Mouse (Mus musculus): ENCODE measurements around the gene 9430007A20Rik. TPM values are rescaled to one million over a fixed set of nuclear protein-coding genes. Genes with fewer than 3 reads are reported as not detected.
"Not testable (repeated sequence)": the region's sequence is repeated elsewhere in the genome, so short reads cannot be mapped to it uniquely, and the experiment has no call there.

Gene 9430007A20Rik
- polyA plus RNA-seq (2014; fragmentation: Nextera tagmentation; extraction: Ambion mirVana) = not detected in 2 replicates

GRCm38 (mm10) chr4:144519522-144519921 is at the start of gene 9430007A20Rik:
TSS of gene 9430007A20Rik (plus strand) at chr4:144519822.
- Histone ChIP-seq H3K9ac (ENCODE audit: low read length) (no peak within 1 kb of the TSS), H3K27me3 (ENCODE audit: control insufficient read depth, insufficient read depth, low read length) (no peaks in the 10 kb centered on the region), H3K4me1 (ENCODE audit: control insufficient read depth, insufficient read depth, low read length) (no peaks in the 10 kb centered on the region), H3K4me3 (ENCODE audit: low read depth, low read length) (no peak within 1 kb of the TSS), H3K27ac (ENCODE audit: low read depth, low read length) (no peak within 1 kb of the TSS), H3K9me3 (ENCODE audit: control insufficient read depth, low read length) (peaks cover 17% of the 10 kb centered on the region), H3K36me3 (ENCODE audit: control insufficient read depth, insufficient read depth, low read length) (no peaks in the 10 kb centered on the region), H3K4me2 (no peak within 1 kb of the TSS)
- ATAC-seq (ENCODE audit: low FRiP score) = no peak
- WGBS = 80% methylated on average over 5 of the region's 5 CpGs
- DNase-seq (ENCODE audit: low spot score, missing footprints) = no peak

- peaks cover 5% of the 10 kb centered on the region; the same call in 1 of the 2 replicates for H3K9me3 ChIP-seq (ENCODE audit: control insufficient read depth, low read length)
- H3K4me2 ChIP-seq = no peak overlapping the region
- H3K27ac ChIP-seq (ENCODE audit: low read depth, low read length) = no peak overlapping the region
- H3K9ac ChIP-seq (ENCODE audit: low read length) = no peak overlapping the region
- no peaks in the 10 kb centered on the region for H3K36me3 ChIP-seq (ENCODE audit: control insufficient read depth, insufficient read depth, low read length)
- ATAC-seq (ENCODE audit: low FRiP score) (no peak), DNase-seq (ENCODE audit: low spot score, missing footprints) (no peak)
- no peak overlapping the region for H3K4me3 ChIP-seq (ENCODE audit: low read depth, low read length)
- H3K27me3 ChIP-seq (ENCODE audit: control insufficient read depth, insufficient read depth, low read length) = no peaks in the 10 kb centered on the region
- H3K4me1 ChIP-seq (ENCODE audit: control insufficient read depth, insufficient read depth, low read length) = no peaks in the 10 kb centered on the region
These were observed 26.3 kb upstream of the 9430007A20Rik start for GRCm38 (mm10) chr4:144493331-144493730.

DNA sequence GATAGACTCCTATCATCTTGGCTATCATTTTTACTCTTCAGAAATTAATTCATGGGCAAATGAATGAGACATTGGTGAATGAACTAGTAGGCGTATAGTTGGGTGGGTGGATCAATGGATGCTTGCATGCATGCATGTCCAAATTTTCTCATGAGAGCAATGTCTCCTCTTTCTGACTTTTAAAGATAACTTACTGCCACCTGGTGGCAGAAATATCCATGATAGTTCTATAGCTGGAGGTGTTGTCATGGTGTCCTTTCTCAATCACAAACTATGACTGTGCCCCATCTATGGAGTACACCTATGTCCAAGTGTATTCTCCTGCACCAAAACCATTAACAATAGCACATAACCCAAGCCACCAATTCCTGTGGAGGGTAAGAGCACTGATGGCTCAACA is 13.1 kb upstream of the 9430007A20Rik start:
- Histone ChIP-seq H3K4me3 (ENCODE audit: low read depth, low read length) (no peak overlapping the region), H3K27ac (ENCODE audit: low read depth, low read length) (no peak overlapping the region), H3K4me1 (ENCODE audit: control insufficient read depth, insufficient read depth, low read length) (no peaks in the 10 kb centered on the region), H3K9me3 (ENCODE audit: control insufficient read depth, low read length) (peaks cover 8% of the 10 kb centered on the region), H3K4me2 (no peak overlapping the region), H3K36me3 (ENCODE audit: control insufficient read depth, insufficient read depth, low read length) (no peaks in the 10 kb centered on the region), H3K9ac (ENCODE audit: low read length) (no peak overlapping the region), H3K27me3 (ENCODE audit: control insufficient read depth, insufficient read depth, low read length) (no peaks in the 10 kb centered on the region)
- 91% methylated on average over 1 of the region's 1 CpGs for WGBS
- no peak for DNase-seq (ENCODE audit: low spot score, missing footprints)
- ATAC-seq (ENCODE audit: low FRiP score) = no peak

DNA sequence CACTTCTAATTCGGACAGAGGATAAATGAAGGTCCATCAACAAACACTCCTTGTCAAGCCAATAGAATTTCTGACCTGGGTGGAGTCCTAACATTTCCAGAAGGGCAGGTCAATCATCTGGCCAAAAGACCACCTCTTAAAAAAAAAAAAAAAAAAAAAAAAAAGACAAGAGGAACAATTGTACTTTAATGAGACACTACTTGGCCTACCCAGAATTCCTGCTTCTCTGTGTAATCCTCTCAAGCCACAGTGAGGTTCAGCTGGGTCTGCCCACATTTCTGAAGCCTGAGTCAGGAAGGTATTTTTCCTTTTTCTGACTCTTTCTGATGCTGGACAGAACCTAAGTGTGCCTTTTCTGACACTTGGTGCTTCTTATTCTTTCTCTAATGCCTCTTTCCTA is 25.1 kb downstream of the 9430007A20Rik start:
- Histone ChIP-seq H3K27me3 (ENCODE audit: control insufficient read depth, insufficient read depth, low read length) (no peaks in the 10 kb centered on the region), H3K36me3 (ENCODE audit: control insufficient read depth, insufficient read depth, low read length) (no peaks in the 10 kb centered on the region), H3K9ac (ENCODE audit: low read length) (no peak overlapping the region), H3K4me2 (no peak overlapping the region), H3K9me3 (ENCODE audit: control insufficient read depth, low read length) (peaks cover 27% of the 10 kb centered on the region; the same call in 1 of the 2 replicates), H3K4me1 (ENCODE audit: control insufficient read depth, insufficient read depth, low read length) (no peaks in the 10 kb centered on the region), H3K27ac (ENCODE audit: low read depth, low read length) (no peak overlapping the region), H3K4me3 (ENCODE audit: low read depth, low read length) (no peak overlapping the region)
- 65% methylated on average over 1 of the region's 1 CpGs for WGBS
- no peak for DNase-seq (ENCODE audit: low spot score, missing footprints)
- ATAC-seq (ENCODE audit: low FRiP score) = no peak

DNA sequence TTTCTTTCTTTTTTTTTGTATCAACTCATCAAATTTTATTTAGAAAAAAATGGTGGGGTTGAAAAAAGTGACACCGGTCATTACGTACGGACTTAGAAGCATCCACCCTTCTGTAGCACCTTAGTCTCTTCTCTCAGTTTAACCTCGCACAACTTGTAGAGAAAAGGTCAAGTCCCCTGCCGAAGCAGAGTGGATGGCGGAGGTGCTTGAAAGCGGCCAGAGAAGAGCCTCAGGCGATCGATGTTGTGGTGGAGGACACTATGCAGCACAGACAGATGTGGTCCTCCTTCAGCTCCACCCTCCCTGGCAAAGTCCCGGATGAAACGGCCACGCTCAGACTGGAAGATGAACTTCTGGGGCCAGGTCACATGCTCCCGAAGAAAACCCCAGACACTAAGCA is 25.7 kb downstream of the 9430007A20Rik start:
- H3K36me3 ChIP-seq (ENCODE audit: control insufficient read depth, insufficient read depth, low read length); H3K9ac ChIP-seq (ENCODE audit: low read length); DNase-seq (ENCODE audit: low spot score, missing footprints); H3K4me1 ChIP-seq (ENCODE audit: control insufficient read depth, insufficient read depth, low read length); H3K4me3 ChIP-seq (ENCODE audit: low read depth, low read length); H3K27ac ChIP-seq (ENCODE audit: low read depth, low read length); H3K27me3 ChIP-seq (ENCODE audit: control insufficient read depth, insufficient read depth, low read length); ATAC-seq (ENCODE audit: low FRiP score); H3K4me2 ChIP-seq: not testable (repeated sequence)
- peaks cover 27% of the 10 kb centered on the region; the same call in 1 of the 2 replicates for H3K9me3 ChIP-seq (ENCODE audit: control insufficient read depth, low read length)
- WGBS = 92% methylated on average over 13 of the region's 13 CpGs

DNA sequence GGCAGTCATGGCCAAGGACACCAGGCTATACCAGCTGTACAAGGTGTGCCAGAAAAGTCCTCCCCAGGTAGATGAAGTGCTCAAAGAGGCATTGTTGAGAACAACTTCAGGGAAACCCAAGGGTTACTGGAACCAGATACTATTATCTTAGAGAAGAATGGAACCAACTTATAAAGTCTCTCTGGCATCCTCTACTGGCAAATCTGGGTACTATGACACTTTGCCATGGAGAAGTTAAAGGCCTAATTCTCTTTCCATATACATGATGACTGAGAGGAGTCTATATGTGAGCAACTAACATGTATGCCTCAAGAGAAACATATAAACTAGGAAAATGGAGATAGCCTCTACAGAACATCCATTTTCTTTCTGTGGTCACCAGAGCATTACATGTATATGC is 31.5 kb downstream of the 9430007A20Rik start:
- ATAC-seq (ENCODE audit: low FRiP score) (no peak), DNase-seq (ENCODE audit: low spot score, missing footprints) (no peak)
- H3K27ac ChIP-seq (ENCODE audit: low read depth, low read length) = no peak overlapping the region
- H3K4me2 ChIP-seq = no peak overlapping the region
- peaks cover 20% of the 10 kb centered on the region; the same call in 1 of the 2 replicates for H3K9me3 ChIP-seq (ENCODE audit: control insufficient read depth, low read length)
- H3K9ac ChIP-seq (ENCODE audit: low read length) = no peak overlapping the region
- no peaks in the 10 kb centered on the region for H3K4me1 ChIP-seq (ENCODE audit: control insufficient read depth, insufficient read depth, low read length)
- no peaks in the 10 kb centered on the region for H3K36me3 ChIP-seq (ENCODE audit: control insufficient read depth, insufficient read depth, low read length)
- no peaks in the 10 kb centered on the region for H3K27me3 ChIP-seq (ENCODE audit: control insufficient read depth, insufficient read depth, low read length)
- H3K4me3 ChIP-seq (ENCODE audit: low read depth, low read length) = no peak overlapping the region

DNA sequence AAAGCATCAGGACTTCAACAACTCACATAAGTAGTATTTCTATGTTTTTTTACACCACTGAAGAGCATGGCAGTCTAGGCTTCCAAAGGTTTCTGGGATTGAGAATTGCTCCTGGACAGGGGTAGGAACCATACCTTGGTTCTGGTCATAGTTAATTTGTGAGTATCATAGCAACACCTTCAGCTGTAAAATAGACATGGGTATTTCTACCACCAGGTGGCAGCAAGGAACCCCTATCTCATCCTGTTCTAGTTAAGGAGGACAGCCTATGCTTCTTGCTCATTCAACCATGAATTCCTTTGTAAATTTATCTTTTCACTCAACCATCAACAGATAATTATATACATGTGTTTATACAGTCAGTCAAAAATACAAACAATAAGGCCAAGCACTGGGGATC is 40.2 kb downstream of the 9430007A20Rik start:
- Histone ChIP-seq H3K4me3 (ENCODE audit: low read depth, low read length) (no peak overlapping the region), H3K9ac (ENCODE audit: low read length) (no peak overlapping the region), H3K27ac (ENCODE audit: low read depth, low read length) (no peak overlapping the region), H3K36me3 (ENCODE audit: control insufficient read depth, insufficient read depth, low read length) (no peaks in the 10 kb centered on the region), H3K4me1 (ENCODE audit: control insufficient read depth, insufficient read depth, low read length) (no peaks in the 10 kb centered on the region), H3K9me3 (ENCODE audit: control insufficient read depth, low read length) (peaks cover 18% of the 10 kb centered on the region; the same call in 1 of the 2 replicates), H3K4me2 (no peak overlapping the region), H3K27me3 (ENCODE audit: control insufficient read depth, insufficient read depth, low read length) (no peaks in the 10 kb centered on the region)
- DNase-seq (ENCODE audit: low spot score, missing footprints) (no peak), ATAC-seq (ENCODE audit: low FRiP score) (no peak)

- Histone ChIP-seq H3K4me2 (no peak overlapping the region), H3K27me3 (ENCODE audit: control insufficient read depth, insufficient read depth, low read length) (no peaks in the 10 kb centered on the region), H3K4me1 (ENCODE audit: control insufficient read depth, insufficient read depth, low read length) (no peaks in the 10 kb centered on the region), H3K4me3 (ENCODE audit: low read depth, low read length) (no peak overlapping the region), H3K9ac (ENCODE audit: low read length) (no peak overlapping the region), H3K36me3 (ENCODE audit: control insufficient read depth, insufficient read depth, low read length) (no peaks in the 10 kb centered on the region), H3K27ac (ENCODE audit: low read depth, low read length) (no peak overlapping the region), H3K9me3 (ENCODE audit: control insufficient read depth, low read length) (peaks cover 18% of the 10 kb centered on the region; the same call in 1 of the 2 replicates)
- ATAC-seq (ENCODE audit: low FRiP score) (no peak), DNase-seq (ENCODE audit: low spot score, missing footprints) (no peak)
- 77% methylated on average over 2 of the region's 2 CpGs for WGBS
These were observed 41.6 kb downstream of the 9430007A20Rik start for GRCm38 (mm10) chr4:144561205-144561604.

GRCm38 (mm10) chr4:144565034-144565433 is 45.4 kb downstream of the 9430007A20Rik start, which contains the start of gene Gm13124:
TSS of gene Gm13124 (minus strand) at chr4:144565134.
- Histone ChIP-seq H3K36me3 (ENCODE audit: control insufficient read depth, insufficient read depth, low read length) (no peaks in the 10 kb centered on the region), H3K27ac (ENCODE audit: low read depth, low read length) (no peak within 1 kb of the TSS), H3K27me3 (ENCODE audit: control insufficient read depth, insufficient read depth, low read length) (no peaks in the 10 kb centered on the region), H3K9me3 (ENCODE audit: control insufficient read depth, low read length) (peaks cover 16% of the 10 kb centered on the region; the same call in 1 of the 2 replicates), H3K4me2 (no peak within 1 kb of the TSS), H3K4me1 (ENCODE audit: control insufficient read depth, insufficient read depth, low read length) (no peaks in the 10 kb centered on the region), H3K4me3 (ENCODE audit: low read depth, low read length) (no peak within 1 kb of the TSS), H3K9ac (ENCODE audit: low read length) (no peak within 1 kb of the TSS)
- no peak for DNase-seq (ENCODE audit: low spot score, missing footprints)
- ATAC-seq (ENCODE audit: low FRiP score) = no peak
- WGBS = 90% methylated on average over 1 of the region's 1 CpGs

Measured in midbrain, embryonic 11.5 days (tissue).